Mouse (Mus musculus): ENCODE measurements at regions not wholly inside any gene's neighbourhood (a gene's known extent, or its start where the extent isn't known, plus 50 kb on each side); places are given as distances from the start of the nearest gene placed in this dataset.
A peak's percentile ranks its signal among the peaks of the same experiment; 100 is the strongest.

DNA sequence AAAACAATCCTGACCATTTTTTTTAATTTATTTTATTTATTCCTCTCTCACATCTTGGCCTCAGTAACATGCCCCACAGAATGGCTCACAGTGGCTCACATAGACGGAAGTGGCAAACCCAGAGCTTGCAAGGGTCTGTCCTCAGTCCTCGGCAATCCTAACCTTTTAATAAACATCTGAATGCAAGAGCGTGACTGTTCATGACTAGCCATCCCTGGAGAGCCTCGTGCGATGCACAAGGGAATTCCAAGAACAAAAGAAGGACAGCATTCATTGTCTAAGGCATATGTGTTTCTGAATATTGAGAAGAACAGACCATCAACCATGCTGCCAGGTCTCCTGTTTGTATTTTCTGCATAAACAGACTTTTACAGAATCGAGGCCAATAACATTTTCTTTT lies 98.8 kb upstream of the 1700025G04Rik start:
- 34% methylated on average over 6 of the region's 6 CpGs for WGBS
- no peak for DNase-seq
- no peaks in the 10 kb centered on the region for H3K27me3 ChIP-seq (replicated peaks; ENCODE audit: control insufficient read depth, insufficient read depth, low read length)
- H3K4me3 ChIP-seq (ENCODE audit: insufficient read depth, low read depth, low read length): no peak overlapping the region
- no peaks in the 10 kb centered on the region for H3K4me1 ChIP-seq (ENCODE audit: control insufficient read depth, insufficient read depth, low read length)
- H3K36me3 ChIP-seq (ENCODE audit: control insufficient read depth, insufficient read depth, low read length): no peaks in the 10 kb centered on the region
- H3K27ac ChIP-seq (ENCODE audit: insufficient read depth, low read depth, low read length): no peak overlapping the region
- TF ChIP-seq CTCF (conservative IDR thresholded peaks at IDR 0.05; ENCODE audit: insufficient read depth, insufficient read length, low read depth, low read length) (no peak), POLR2A (IDR thresholded peaks at IDR 0.05; ENCODE audit: low read depth, low read length) (no peak)

DNA sequence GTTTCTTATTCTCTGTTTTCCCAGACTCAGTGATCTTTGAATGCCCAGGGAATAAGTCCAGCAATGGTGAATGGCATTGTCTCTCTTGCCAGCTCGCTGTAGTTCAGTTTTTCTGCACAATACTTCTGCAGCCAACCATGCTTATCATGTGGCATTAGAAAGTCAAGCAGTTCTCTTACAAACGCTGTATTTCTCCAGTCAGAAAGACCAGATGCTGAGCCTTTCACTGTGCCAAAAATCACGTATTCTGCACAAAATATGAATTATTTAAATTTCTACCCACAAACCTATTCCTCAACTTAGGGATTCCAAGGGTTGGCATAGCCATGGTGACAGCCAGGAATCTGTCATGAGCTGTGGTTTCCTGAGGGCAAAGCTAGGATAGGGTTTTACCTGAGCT lies 95.0 kb upstream of the 1700025G04Rik start:
- Histone ChIP-seq H3K36me3 (ENCODE audit: control insufficient read depth, insufficient read depth, low read length) (no peaks in the 10 kb centered on the region), H3K4me3 (ENCODE audit: insufficient read depth, low read depth, low read length) (no peak overlapping the region), H3K27me3 (replicated peaks; ENCODE audit: control insufficient read depth, insufficient read depth, low read length) (no peaks in the 10 kb centered on the region), H3K4me1 (ENCODE audit: control insufficient read depth, insufficient read depth, low read length) (no peaks in the 10 kb centered on the region), H3K27ac (ENCODE audit: insufficient read depth, low read depth, low read length) (no peak overlapping the region)
- 80% methylated on average over 3 of the region's 3 CpGs for WGBS
- DNase-seq: no peak
- TF ChIP-seq POLR2A (IDR thresholded peaks at IDR 0.05; ENCODE audit: low read depth, low read length) (no peak), CTCF (conservative IDR thresholded peaks at IDR 0.05; ENCODE audit: insufficient read depth, insufficient read length, low read depth, low read length) (no peak)

DNA sequence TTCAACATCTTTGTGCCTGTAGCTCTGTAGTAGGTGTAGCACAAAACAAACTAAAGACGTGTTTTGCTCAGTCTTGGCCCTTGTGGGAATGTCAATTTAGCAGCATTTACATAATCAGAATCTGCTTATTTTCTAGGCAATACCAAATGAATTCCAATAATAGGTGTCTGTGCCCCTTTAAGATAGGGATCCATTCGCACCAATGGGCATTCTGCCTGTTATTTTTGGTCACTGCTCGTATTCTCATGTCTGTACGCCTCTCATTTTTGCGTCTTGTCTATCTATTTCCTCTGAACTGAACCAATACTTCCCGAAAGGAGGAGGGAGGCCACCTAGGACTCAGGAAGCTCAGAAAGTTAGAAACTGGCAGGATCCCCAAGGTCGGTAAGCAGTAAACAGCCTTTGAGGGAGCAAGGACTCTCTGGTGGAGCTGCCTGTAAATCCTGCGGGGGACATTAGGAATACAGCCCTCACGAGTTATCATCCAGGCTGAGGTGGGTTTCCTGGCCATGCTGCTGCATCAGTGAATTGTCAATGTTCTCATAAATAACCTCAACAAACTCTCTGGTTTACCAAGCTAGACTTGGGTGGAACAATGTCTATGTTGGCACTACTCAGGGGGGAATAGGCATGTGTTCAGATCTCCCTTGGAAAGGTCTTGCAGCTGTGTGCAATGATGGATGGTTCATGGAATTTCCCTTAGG lies 86.5 kb upstream of the 1700025G04Rik start:
- peak; percentile 8 for DNase-seq
- 76% methylated on average over 9 of the region's 9 CpGs for WGBS
- no peak overlapping the region for H3K4me3 ChIP-seq (ENCODE audit: insufficient read depth, low read depth, low read length)

DNA sequence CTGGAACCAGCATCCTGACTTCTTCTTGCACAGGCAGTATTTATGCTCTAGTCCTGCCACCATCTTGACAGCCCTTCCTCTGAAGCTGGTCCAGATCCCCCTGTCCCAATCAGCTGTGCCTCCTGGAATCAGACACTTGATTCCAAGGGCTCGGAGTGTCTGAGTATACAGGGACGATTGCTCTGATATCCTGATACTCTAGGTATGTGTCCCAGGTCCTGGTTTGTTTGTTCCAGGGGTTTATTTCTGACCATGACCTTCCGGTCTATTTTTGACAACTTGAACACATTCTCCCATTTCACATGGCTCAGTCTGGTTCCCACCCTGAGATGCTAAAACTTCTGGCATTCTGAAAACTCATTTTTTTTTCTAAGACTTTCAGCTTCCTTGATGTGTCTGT lies 85.8 kb upstream of the 1700025G04Rik start:
- WGBS: 78% methylated on average over 3 of the region's 3 CpGs
- H3K27ac ChIP-seq (ENCODE audit: insufficient read depth, low read depth, low read length): no peak overlapping the region
- TF ChIP-seq CTCF (conservative IDR thresholded peaks at IDR 0.05; ENCODE audit: insufficient read depth, insufficient read length, low read depth, low read length) (no peak), POLR2A (IDR thresholded peaks at IDR 0.05; ENCODE audit: low read depth, low read length) (no peak)
- no peak for DNase-seq
- H3K4me3 ChIP-seq (ENCODE audit: insufficient read depth, low read depth, low read length): no peak overlapping the region
- H3K36me3 ChIP-seq (ENCODE audit: control insufficient read depth, insufficient read depth, low read length): no peaks in the 10 kb centered on the region
- H3K27me3 ChIP-seq (replicated peaks; ENCODE audit: control insufficient read depth, insufficient read depth, low read length): no peaks in the 10 kb centered on the region
- no peaks in the 10 kb centered on the region for H3K4me1 ChIP-seq (ENCODE audit: control insufficient read depth, insufficient read depth, low read length)

More for the DNA sequence above, 86.5 kb upstream of the 1700025G04Rik start:
- TF ChIP-seq POLR2A (IDR thresholded peaks at IDR 0.05; ENCODE audit: low read depth, low read length): no peak
- TF ChIP-seq CTCF (conservative IDR thresholded peaks at IDR 0.05; ENCODE audit: insufficient read depth, insufficient read length, low read depth, low read length): no peak
- Histone ChIP-seq H3K4me1 (ENCODE audit: control insufficient read depth, insufficient read depth, low read length) (no peaks in the 10 kb centered on the region), H3K36me3 (ENCODE audit: control insufficient read depth, insufficient read depth, low read length) (no peaks in the 10 kb centered on the region), H3K27ac (ENCODE audit: insufficient read depth, low read depth, low read length) (no peak overlapping the region), H3K27me3 (replicated peaks; ENCODE audit: control insufficient read depth, insufficient read depth, low read length) (no peaks in the 10 kb centered on the region)

DNA sequence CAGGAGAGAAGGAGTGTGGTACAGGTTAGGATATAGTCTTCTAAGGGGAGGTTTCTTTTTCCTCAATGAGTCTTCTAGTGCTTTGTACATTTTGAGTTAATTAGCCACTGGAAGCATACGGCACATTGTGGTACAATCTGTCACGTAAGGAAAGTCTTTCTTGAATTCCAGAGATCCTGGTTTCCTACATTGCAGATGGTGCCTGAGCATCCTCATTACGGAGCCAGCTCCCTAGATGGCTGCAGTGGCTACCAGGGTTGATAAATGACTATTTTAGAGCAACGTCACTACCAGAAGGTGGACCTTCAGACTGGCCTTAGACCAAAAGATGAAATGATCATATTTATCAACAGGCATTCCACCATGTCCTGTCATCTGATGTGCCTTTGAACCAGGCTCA lies 84.5 kb upstream of the 1700025G04Rik start:
- Histone ChIP-seq H3K4me1 (ENCODE audit: control insufficient read depth, insufficient read depth, low read length) (no peaks in the 10 kb centered on the region), H3K27ac (ENCODE audit: insufficient read depth, low read depth, low read length) (no peak overlapping the region), H3K4me3 (ENCODE audit: insufficient read depth, low read depth, low read length) (no peak overlapping the region), H3K36me3 (ENCODE audit: control insufficient read depth, insufficient read depth, low read length) (no peaks in the 10 kb centered on the region), H3K27me3 (replicated peaks; ENCODE audit: control insufficient read depth, insufficient read depth, low read length) (no peaks in the 10 kb centered on the region)
- DNase-seq: no peak
- no peak for TF ChIP-seq POLR2A (IDR thresholded peaks at IDR 0.05; ENCODE audit: low read depth, low read length)
- no peak for TF ChIP-seq CTCF (conservative IDR thresholded peaks at IDR 0.05; ENCODE audit: insufficient read depth, insufficient read length, low read depth, low read length)
- 93% methylated on average over 4 of the region's 4 CpGs for WGBS

DNA sequence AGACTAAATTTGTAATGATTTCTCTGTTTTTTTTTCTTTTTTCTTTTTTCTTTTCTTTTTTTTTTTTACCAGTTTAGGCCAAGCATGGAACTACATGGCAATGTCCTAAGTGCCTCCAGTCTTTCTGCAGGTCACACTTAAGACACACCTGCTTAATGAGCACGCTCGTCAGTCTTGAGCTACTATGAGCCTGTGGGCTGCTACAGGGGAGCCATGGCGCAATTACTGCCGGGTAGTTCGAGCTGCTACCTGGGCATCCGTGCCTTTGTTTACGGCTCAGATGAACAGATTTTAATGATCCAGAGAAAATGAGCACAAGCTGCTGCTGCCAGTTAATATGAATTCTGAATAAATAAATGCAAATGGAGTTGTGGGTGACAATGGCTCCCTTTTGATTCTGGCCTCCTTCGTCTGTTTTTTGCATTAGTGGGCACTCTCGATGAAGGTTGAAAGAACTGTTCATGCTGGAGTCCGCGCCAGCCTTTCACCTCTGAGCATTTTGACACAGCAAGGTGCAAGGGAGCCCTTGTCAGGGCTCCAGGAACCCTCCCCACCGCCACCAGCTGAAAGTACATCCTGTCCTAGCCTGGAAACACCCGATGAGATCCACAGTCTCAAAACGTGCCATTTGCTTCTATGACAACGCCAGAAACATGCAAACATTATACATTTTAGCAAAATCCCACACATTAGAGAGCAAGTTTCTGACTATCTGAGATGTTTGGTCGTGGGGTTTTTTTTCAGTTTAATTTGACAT lies 81.3 kb upstream of the 1700025G04Rik start:
- no peak overlapping the region for H3K27ac ChIP-seq (ENCODE audit: insufficient read depth, low read depth, low read length)
- WGBS: 66% methylated on average over 16 of the region's 16 CpGs
- DNase-seq: no peak
- no peaks in the 10 kb centered on the region for H3K27me3 ChIP-seq (replicated peaks; ENCODE audit: control insufficient read depth, insufficient read depth, low read length)
- no peaks in the 10 kb centered on the region for H3K36me3 ChIP-seq (ENCODE audit: control insufficient read depth, insufficient read depth, low read length)
- no peaks in the 10 kb centered on the region for H3K4me1 ChIP-seq (ENCODE audit: control insufficient read depth, insufficient read depth, low read length)
- H3K4me3 ChIP-seq (ENCODE audit: insufficient read depth, low read depth, low read length): no peak overlapping the region
- TF ChIP-seq CTCF (conservative IDR thresholded peaks at IDR 0.05; ENCODE audit: insufficient read depth, insufficient read length, low read depth, low read length): no peak
- TF ChIP-seq POLR2A (IDR thresholded peaks at IDR 0.05; ENCODE audit: low read depth, low read length): no peak

DNA sequence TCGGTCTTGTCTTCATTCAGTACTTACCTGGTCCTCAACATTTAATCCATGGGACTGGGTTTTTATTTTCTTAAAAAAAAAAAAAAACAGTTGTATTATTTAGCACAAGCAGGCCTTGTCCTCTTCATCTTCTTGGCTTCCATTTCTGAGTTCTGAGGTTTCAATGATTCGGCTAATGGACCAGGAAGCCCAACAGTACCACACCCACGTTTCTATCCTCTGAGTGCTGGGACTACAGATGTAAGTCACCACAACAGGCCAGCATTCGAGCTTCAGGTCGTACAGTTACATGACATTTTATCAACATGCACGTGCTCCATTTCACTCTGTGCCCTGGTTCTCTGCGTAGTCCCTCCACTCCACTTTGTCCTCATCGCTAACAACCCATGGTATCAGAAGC lies 80.7 kb upstream of the 1700025G04Rik start:
- no peak for TF ChIP-seq CTCF (conservative IDR thresholded peaks at IDR 0.05; ENCODE audit: insufficient read depth, insufficient read length, low read depth, low read length)
- no peak for TF ChIP-seq POLR2A (IDR thresholded peaks at IDR 0.05; ENCODE audit: low read depth, low read length)
- no peak for DNase-seq
- Histone ChIP-seq H3K27me3 (replicated peaks; ENCODE audit: control insufficient read depth, insufficient read depth, low read length) (no peaks in the 10 kb centered on the region), H3K4me3 (ENCODE audit: insufficient read depth, low read depth, low read length) (no peak overlapping the region), H3K27ac (ENCODE audit: insufficient read depth, low read depth, low read length) (no peak overlapping the region), H3K4me1 (ENCODE audit: control insufficient read depth, insufficient read depth, low read length) (no peaks in the 10 kb centered on the region), H3K36me3 (ENCODE audit: control insufficient read depth, insufficient read depth, low read length) (no peaks in the 10 kb centered on the region)
- WGBS: 83% methylated on average over 8 of the region's 8 CpGs

Data from kidney, adult 2 months (tissue).